Mouse (Mus musculus) hindbrain, postnatal 0 days (tissue): ENCODE results near the gene Ambra1. TPM values are rescaled to one million over a fixed set of nuclear protein-coding genes. Genes with fewer than 3 reads are reported as not detected.
A peak's percentile ranks its signal among the peaks of the same experiment; 100 is the strongest.

Source experiments
- ATAC-seq: fragments of 200-750 bp; cut with Nextera tagmentation; 2 replicates; pipeline ENCODE4 v1.8.0; 2017; ENCODE audit warnings: mild to moderate bottlenecking, moderate TSS enrichment, moderate library complexity
- DNase-seq: peaks from one replicate; pipeline ENCODE4 v3.0.0-alpha.2; 2015; ENCODE audit warnings: low spot score
- H3K27ac ChIP-seq: fragments of 300-500 bp; sonication (generic); 2 replicates; pipeline ENCODE4 v1.5.1; 2014; ENCODE audit warnings: mild to moderate bottlenecking
- H3K27me3 ChIP-seq: fragments of 300-500 bp; sonication (generic); 2 replicates; pipeline ENCODE4 v1.6.1; 2014; ENCODE audit warnings: low read length, mixed read lengths; ENCODE audit not compliant: insufficient read depth
- H3K36me3 ChIP-seq: fragments of 300-500 bp; sonication (generic); 2 replicates; pipeline ENCODE4 v1.6.1; 2014; ENCODE audit warnings: low read length, mixed read lengths; ENCODE audit not compliant: insufficient read depth
- H3K4me1 ChIP-seq: fragments of 300-500 bp; sonication (generic); 2 replicates; pipeline ENCODE4 v1.6.1; 2014; ENCODE audit warnings: antibody characterized with exemption, low read length, mixed read lengths; ENCODE audit not compliant: insufficient read depth
- H3K4me2 ChIP-seq: fragments of 300-500 bp; sonication (generic); 2 replicates; pipeline ENCODE4 v1.6.1; 2014; ENCODE audit warnings: low read depth, mild to moderate bottlenecking, low read length, moderate library complexity, mixed read lengths
- H3K4me3 ChIP-seq: fragments of 300-500 bp; sonication (generic); 2 replicates; pipeline ENCODE4 v1.5.1; 2014; ENCODE audit warnings: low read length
- H3K9ac ChIP-seq: fragments of 300-500 bp; sonication (generic); replicated peaks from 2 replicates; pipeline ENCODE4 v1.6.1; 2014; ENCODE audit warnings: mild to moderate bottlenecking, low read length, moderate library complexity, mixed read lengths
- H3K9me3 ChIP-seq: fragments of 300-500 bp; sonication (generic); 2 replicates; pipeline ENCODE4 v1.6.1; 2016; ENCODE audit warnings: low read length, mixed read lengths
- CTCF ChIP-seq: IDR thresholded peaks from 2 replicates; pipeline ENCODE4 v1.5.1; 2016; ENCODE audit warnings: antibody characterized with exemption, control low read depth, low read depth
- WGBS: fragments of 180-500 bp; shearing (Covaris S2); extraction: QIAGEN DNeasy Blood & Tissue Kit; methylation state at CpG from one replicate; pipeline ENCODE4 v1.1.7; 2014; 5-methylcytosine and 5-hydroxymethylcytosine counted together
- polyA plus RNA-seq: library from polyadenylated mRNA; unstranded; fragments of >200 nt; fragmentation: Nextera tagmentation; extraction: Ambion mirVana; gene quantifications from 2 replicates; pipeline ENCODE4 v1.2.1, GENCODE M21; 2015
- total RNA-seq: library from RNA; depleted of rRNA; stranded (reverse); fragments of >200 nt; gene quantifications from 2 replicates; pipeline ENCODE4 v1.2.3, GENCODE M21; 2014

Ambra1 gene
- total and polyA plus RNA-seq, 2 experiments from 2014 or later: 15.7 to 50.6 TPM

- no peak for DNase-seq
- Histone ChIP-seq H3K4me3 (no peak overlapping the region), H3K27me3 (no peaks in the 10 kb centered on the region), H3K9me3 (no peaks in the 10 kb centered on the region), H3K27ac (no peak overlapping the region), H3K4me1 (no peaks in the 10 kb centered on the region), H3K9ac (no peak overlapping the region), H3K4me2 (no peak overlapping the region), H3K36me3 (no peaks in the 10 kb centered on the region)
- ATAC-seq: no peak
- whole genome bisulfite sequencing: 85% methylated on average over 3 of the region's 3 CpGs
- TF ChIP-seq CTCF: no peak
These were observed 2.9 kb upstream of the Ambra1 start for GRCm38 (mm10) chr2:91727011-91727410.

- TF ChIP-seq CTCF: no peak
- H3K9me3 ChIP-seq: no peaks in the 10 kb centered on the region
- peak overlapping the region; percentile 96; the same call in 1 of the 2 replicates for H3K27ac ChIP-seq
- peak overlapping the region; percentile 98 for H3K4me3 ChIP-seq
- no peaks in the 10 kb centered on the region for H3K36me3 ChIP-seq
- no peaks in the 10 kb centered on the region for H3K27me3 ChIP-seq
- ATAC-seq (no peak), DNase-seq (no peak)
- peak overlapping the region; percentile 98 for H3K9ac ChIP-seq
- H3K4me2 ChIP-seq: peak overlapping the region; percentile 68
- WGBS: 17% methylated on average over 4 of the region's 4 CpGs
- no peaks in the 10 kb centered on the region for H3K4me1 ChIP-seq
These were observed 363 bp upstream of the Ambra1 start for GRCm38 (mm10) chr2:91729571-91729970.

GRCm38 (mm10) chr2:91735221-91735620 is 5.3 kb downstream of the Ambra1 start:
- ATAC-seq (no peak), DNase-seq (no peak)
- WGBS: 94% methylated on average over 5 of the region's 5 CpGs
- H3K4me3 ChIP-seq: no peak overlapping the region
- H3K27me3 ChIP-seq: no peaks in the 10 kb centered on the region
- no peak for TF ChIP-seq CTCF
- H3K4me2 ChIP-seq: no peak overlapping the region
- H3K4me1 ChIP-seq: no peaks in the 10 kb centered on the region
- H3K9ac ChIP-seq: no peak overlapping the region
- H3K9me3 ChIP-seq: no peaks in the 10 kb centered on the region
- H3K36me3 ChIP-seq: no peaks in the 10 kb centered on the region
- no peak overlapping the region for H3K27ac ChIP-seq

GRCm38 (mm10) chr2:91739586-91739985 is 9.7 kb downstream of the Ambra1 start:
- Histone ChIP-seq H3K9me3 (no peaks in the 10 kb centered on the region), H3K27ac (no peak overlapping the region), H3K4me1 (no peaks in the 10 kb centered on the region), H3K36me3 (no peaks in the 10 kb centered on the region), H3K9ac (no peak overlapping the region), H3K27me3 (no peaks in the 10 kb centered on the region), H3K4me3 (no peak overlapping the region), H3K4me2 (no peak overlapping the region)
- no peak for ATAC-seq
- 91% methylated on average over 1 of the region's 1 CpGs for WGBS
- TF ChIP-seq CTCF: no peak
- no peak for DNase-seq

- 90% methylated on average over 5 of the region's 5 CpGs for WGBS
- no peak overlapping the region for H3K4me3 ChIP-seq
- no peaks in the 10 kb centered on the region for H3K4me1 ChIP-seq
- no peaks in the 10 kb centered on the region for H3K27me3 ChIP-seq
- DNase-seq (no peak), ATAC-seq (no peak)
- no peak overlapping the region for H3K4me2 ChIP-seq
- H3K9ac ChIP-seq: no peak overlapping the region
- H3K27ac ChIP-seq: no peak overlapping the region
- H3K9me3 ChIP-seq: no peaks in the 10 kb centered on the region
- H3K36me3 ChIP-seq: no peaks in the 10 kb centered on the region
- no peak for TF ChIP-seq CTCF
These were observed 14.8 kb downstream of the Ambra1 start for GRCm38 (mm10) chr2:91744686-91745085.

GRCm38 (mm10) chr2:91749811-91750261 is 19.9 kb downstream of the Ambra1 start:
- H3K9ac ChIP-seq: no peak overlapping the region
- no peak for ATAC-seq
- no peaks in the 10 kb centered on the region for H3K36me3 ChIP-seq
- TF ChIP-seq CTCF: no peak
- no peaks in the 10 kb centered on the region for H3K4me1 ChIP-seq
- H3K4me3 ChIP-seq: no peak overlapping the region
- DNase-seq: no peak
- H3K4me2 ChIP-seq: no peak overlapping the region
- no peak overlapping the region for H3K27ac ChIP-seq
- WGBS: 51% methylated on average over 2 of the region's 2 CpGs
- H3K9me3 ChIP-seq: no peaks in the 10 kb centered on the region
- H3K27me3 ChIP-seq: no peaks in the 10 kb centered on the region

GRCm38 (mm10) chr2:91771921-91772705 is 42.2 kb downstream of the Ambra1 start:
- Histone ChIP-seq H3K4me2 (no peak overlapping the region), H3K9me3 (no peaks in the 10 kb centered on the region), H3K4me3 (no peak overlapping the region), H3K4me1 (no peaks in the 10 kb centered on the region), H3K27me3 (no peaks in the 10 kb centered on the region), H3K9ac (no peak overlapping the region), H3K27ac (no peak overlapping the region), H3K36me3 (peaks cover 37% of the 10 kb centered on the region; the same call in 1 of the 2 replicates)
- DNase-seq (no peak), ATAC-seq (no peak)
- TF ChIP-seq CTCF: no peak
- 87% methylated on average over 17 of the region's 17 CpGs for WGBS
